In genomic region chr6:128133679-128134191, GRCm38 (mm10) we compare ENCODE assay signal across 8 mouse cellular contexts. TPM values are rescaled to one million over a fixed set of nuclear protein-coding genes. Genes with fewer than 3 reads are reported as not detected.
DNase-seq lines count a peak whose midpoint lies in the region; ATAC-seq lines count a peak whose summit lies in the region.

No protein-coding gene starts in this region.

- H3K9ac ChIP-seq in hindbrain, embryonic 13.5 days = no peak overlapping the region
- H3K9ac ChIP-seq in hindbrain, embryonic 12.5 days = no peak overlapping the region
- H3K9ac ChIP-seq in kidney, embryonic 16.5 days (replicated peaks; ENCODE audit: low read length) = peak overlapping the region; percentile 42

- H3K27ac ChIP-seq in hindbrain, embryonic 13.5 days = 0 out of 2 replicates have a peak overlapping the region, but pooled peaks have one; percentile 23
- H3K27ac ChIP-seq in hindbrain, embryonic 12.5 days = no peak overlapping the region
- peak overlapping the region; percentile 92 for H3K27ac ChIP-seq in kidney, embryonic 16.5 days (ENCODE audit: low read length)

- no peak for ATAC-seq in hindbrain, embryonic 13.5 days (ENCODE audit: low FRiP score)
- no peak for ATAC-seq in hindbrain, embryonic 12.5 days (ENCODE audit: low FRiP score)
- peak; percentile 47; the same call in 1 of the 2 replicates for ATAC-seq in kidney, embryonic 16.5 days (ENCODE audit: low FRiP score, low TSS enrichment)

- H3K4me1 ChIP-seq in hindbrain, embryonic 13.5 days (replicated peaks) = peaks cover 43% of the 10 kb centered on the region
- H3K4me1 ChIP-seq in hindbrain, embryonic 12.5 days = peaks cover 45% of the 10 kb centered on the region
- peaks cover 42% of the 10 kb centered on the region for H3K4me1 ChIP-seq in kidney, embryonic 16.5 days (ENCODE audit: insufficient read depth, low read length)

- no peaks in the 10 kb centered on the region for H3K9me3 ChIP-seq in hindbrain, embryonic 13.5 days
- H3K9me3 ChIP-seq in hindbrain, embryonic 12.5 days (replicated peaks) = no peaks in the 10 kb centered on the region
- no peaks in the 10 kb centered on the region for H3K9me3 ChIP-seq in kidney, embryonic 16.5 days (ENCODE audit: low read length)

- H3K4me3 ChIP-seq in hindbrain, embryonic 13.5 days = no peak overlapping the region
- no peak overlapping the region for H3K4me3 ChIP-seq in hindbrain, embryonic 12.5 days
- no peak overlapping the region for H3K4me3 ChIP-seq in kidney, embryonic 16.5 days (ENCODE audit: low read length)

- H3K4me2 ChIP-seq in hindbrain, embryonic 13.5 days = no peak overlapping the region
- H3K4me2 ChIP-seq in hindbrain, embryonic 12.5 days (replicated peaks) = no peak overlapping the region
- H3K4me2 ChIP-seq in kidney, embryonic 16.5 days (replicated peaks; ENCODE audit: low read depth, low read length) = 0 out of 2 replicates have a peak overlapping the region, but pooled peaks have one; percentile 13

- no peaks in the 10 kb centered on the region for H3K36me3 ChIP-seq in hindbrain, embryonic 13.5 days
- H3K36me3 ChIP-seq in hindbrain, embryonic 12.5 days = no peaks in the 10 kb centered on the region
- H3K36me3 ChIP-seq in kidney, embryonic 16.5 days (ENCODE audit: insufficient read depth, low read length) = 0 out of 2 replicates have a peak, but pooled peaks cover under 1% of the 10 kb centered on the region

- peak; percentile 77 for DNase-seq in heart, adult 8-10 months (ENCODE audit: low spot score)
- DNase-seq in lung, postnatal 25 days (ENCODE audit: low spot score) = peak; percentile 67
- no peak for DNase-seq in thymus, adult 18-20 months
- no peak for DNase-seq in ovary, postnatal 10 days (ENCODE audit: low spot score)
- DNase-seq in thymus, postnatal 10 days (ENCODE audit: low spot score in 2 of 2) = no peak

- WGBS in hindbrain, embryonic 13.5 days = 65% methylated on average over 10 of the region's 10 CpGs
- WGBS in hindbrain, embryonic 12.5 days = 69% methylated on average over 10 of the region's 10 CpGs
- 61% methylated on average over 10 of the region's 10 CpGs for WGBS in kidney, embryonic 16.5 days

- no peaks in the 10 kb centered on the region for H3K27me3 ChIP-seq in hindbrain, embryonic 13.5 days
- H3K27me3 ChIP-seq in hindbrain, embryonic 12.5 days = no peaks in the 10 kb centered on the region
- H3K27me3 ChIP-seq in kidney, embryonic 16.5 days (ENCODE audit: insufficient read depth, low read length) = no peaks in the 10 kb centered on the region

RNA-seq across cellular contexts. Expression of gene Tspan9, which starts 9.7 kb away (rescaled TPM):
- polyA plus RNA-seq in hindbrain, embryonic 13.5 days (2015; fragmentation: Nextera tagmentation; extraction: Ambion mirVana) = 32.7 and 35.8 TPM in 2 replicates
- polyA plus RNA-seq in hindbrain, embryonic 12.5 days (2016; fragmentation: Nextera tagmentation; extraction: Ambion mirVana) = 63.4 and 71.6 TPM in 2 replicates
- 100 to 1,000 TPM in 2 of 4 experiments, 10 to 100 TPM in 2; 67.0 to 124 (median 99.7) TPM for total RNA-seq in heart, adult 8-10 months (2022)
- 140 and 147 TPM in 2 replicates for polyA plus RNA-seq in kidney, embryonic 16.5 days (2015; fragmentation: Nextera tagmentation; extraction: Ambion mirVana)

Comparison
In these comparisons a context has a peak if more than half of its experiments do, and no peak if none do; other contexts are left out.
1. DNase-seq: peak in heart, adult 8-10 months (single experiment) and lung, postnatal 25 days (single experiment); none in thymus, adult 18-20 months (0 of 2), ovary, postnatal 10 days (single experiment) and thymus, postnatal 10 days (0 of 2).